Mouse (Mus musculus) heart, embryonic 10.5 days (tissue): ENCODE data around the gene Traip. TPM values are rescaled to one million over a fixed set of nuclear protein-coding genes. Genes with fewer than 3 reads are reported as not detected.
A peak's percentile ranks its signal among the peaks of the same experiment; 100 is the strongest.

Experiments used
- DNase-seq: peaks from one replicate; pipeline ENCODE4 v3.0.0-alpha.2; 2017; ENCODE audit warnings: low spot score
- H3K27ac ChIP-seq: fragments of 300-500 bp; sonication (generic); 2 replicates; pipeline ENCODE4 v1.5.1; 2016; ENCODE audit warnings: mild to moderate bottlenecking
- H3K27me3 ChIP-seq: fragments of 300-500 bp; sonication (generic); 2 replicates; pipeline ENCODE4 v1.6.1; 2016; ENCODE audit warnings: mild to moderate bottlenecking; ENCODE audit not compliant: poor library complexity, insufficient read depth, severe bottlenecking
- H3K36me3 ChIP-seq: fragments of 300-500 bp; sonication (generic); 2 replicates; pipeline ENCODE4 v1.6.1; 2016; ENCODE audit warnings: mild to moderate bottlenecking, moderate library complexity
- H3K4me1 ChIP-seq: fragments of 300-500 bp; sonication (generic); 2 replicates; pipeline ENCODE4 v1.6.1; 2016; ENCODE audit warnings: mild to moderate bottlenecking
- H3K4me3 ChIP-seq: fragments of 300-500 bp; sonication (generic); 2 replicates; pipeline ENCODE4 v1.5.1; 2016; ENCODE audit warnings: mild to moderate bottlenecking, moderate library complexity
- H3K9me3 ChIP-seq: fragments of 300-500 bp; sonication (generic); 2 replicates; pipeline ENCODE4 v1.6.1; 2016; ENCODE audit warnings: mild to moderate bottlenecking, moderate library complexity
- WGBS: fragments of 180-500 bp; shearing (Covaris S2); methylation state at CpG from one replicate; pipeline ENCODE4 v1.1.7; 2016; 5-methylcytosine and 5-hydroxymethylcytosine counted together
- polyA plus RNA-seq: library from polyadenylated mRNA; unstranded; fragments of >200 nt; fragmentation: Nextera tagmentation; extraction: Ambion mirVana; gene quantifications from 2 replicates; pipeline ENCODE4 v1.2.1, GENCODE M21; 2016

Traip gene
- polyA plus RNA-seq, 1 experiment from 2014 or later, result 30.8 TPM

DNA sequence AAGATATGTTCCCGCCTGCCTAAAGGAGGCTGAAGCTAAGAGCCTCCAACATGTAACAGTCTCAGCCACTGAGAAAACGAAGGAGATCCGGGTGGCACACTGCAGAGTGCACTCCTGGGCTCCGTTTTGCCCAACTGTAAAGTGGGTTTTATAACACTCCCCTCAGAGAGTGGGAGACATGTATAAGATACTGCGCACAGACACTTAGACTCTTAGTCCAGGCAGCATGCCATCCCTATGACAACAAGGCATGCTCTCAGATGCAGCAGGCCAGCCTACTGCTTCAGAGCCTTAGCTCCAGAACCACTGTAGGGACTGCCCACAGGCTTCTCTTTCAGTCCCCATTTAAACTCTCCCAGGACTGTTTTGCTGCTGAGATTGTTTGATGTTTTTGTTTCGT, 31.1 kb upstream of the Traip start:
- no peak overlapping the region for H3K4me3 ChIP-seq
- no peak for DNase-seq
- H3K27me3 ChIP-seq, result peaks cover 35% of the 10 kb centered on the region; the same call in 1 of the 2 replicates
- no peak overlapping the region for H3K27ac ChIP-seq
- 0 out of 2 replicates have a peak, but pooled peaks cover 4% of the 10 kb centered on the region for H3K36me3 ChIP-seq
- peaks cover 35% of the 10 kb centered on the region for H3K4me1 ChIP-seq
- 76% methylated on average over 6 of the region's 6 CpGs for WGBS
- H3K9me3 ChIP-seq, result no peaks in the 10 kb centered on the region

DNA sequence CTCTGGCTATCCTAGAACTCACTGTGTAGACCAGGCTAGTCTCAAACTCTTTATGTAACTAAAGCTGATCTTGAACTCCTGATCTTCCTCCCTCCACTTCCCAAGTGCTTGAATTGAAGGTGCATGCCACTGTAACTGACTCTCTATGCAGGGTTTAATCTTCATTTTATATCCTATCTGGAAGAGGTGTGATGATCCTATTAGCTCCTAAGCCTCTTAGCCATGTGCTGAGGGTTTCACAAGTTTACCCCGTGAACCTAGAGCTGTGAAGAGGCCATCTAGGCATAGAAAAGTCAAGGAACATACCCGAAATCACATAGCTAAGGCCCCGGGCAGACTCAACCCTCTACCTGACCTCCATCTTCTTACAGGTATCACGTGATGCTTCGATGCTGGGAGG, 30.5 kb upstream of the Traip start:
- peaks cover 38% of the 10 kb centered on the region; the same call in 1 of the 2 replicates for H3K27me3 ChIP-seq
- H3K9me3 ChIP-seq, result no peaks in the 10 kb centered on the region
- no peak overlapping the region for H3K4me3 ChIP-seq
- WGBS, result 73% methylated on average over 5 of the region's 5 CpGs
- H3K4me1 ChIP-seq, result peaks cover 41% of the 10 kb centered on the region
- no peak overlapping the region for H3K27ac ChIP-seq
- DNase-seq, result no peak
- 0 out of 2 replicates have a peak, but pooled peaks cover 4% of the 10 kb centered on the region for H3K36me3 ChIP-seq

GRCm38 (mm10) chr9:107923021-107923420, 26.9 kb upstream of the Traip start:
- DNase-seq, result no peak
- Histone ChIP-seq H3K36me3 (no peaks in the 10 kb centered on the region), H3K27me3 (peaks cover 17% of the 10 kb centered on the region; the same call in 1 of the 2 replicates), H3K27ac (no peak overlapping the region), H3K4me1 (peaks cover 55% of the 10 kb centered on the region), H3K9me3 (no peaks in the 10 kb centered on the region), H3K4me3 (no peak overlapping the region)
- WGBS, result 29% methylated on average over 7 of the region's 7 CpGs

DNA sequence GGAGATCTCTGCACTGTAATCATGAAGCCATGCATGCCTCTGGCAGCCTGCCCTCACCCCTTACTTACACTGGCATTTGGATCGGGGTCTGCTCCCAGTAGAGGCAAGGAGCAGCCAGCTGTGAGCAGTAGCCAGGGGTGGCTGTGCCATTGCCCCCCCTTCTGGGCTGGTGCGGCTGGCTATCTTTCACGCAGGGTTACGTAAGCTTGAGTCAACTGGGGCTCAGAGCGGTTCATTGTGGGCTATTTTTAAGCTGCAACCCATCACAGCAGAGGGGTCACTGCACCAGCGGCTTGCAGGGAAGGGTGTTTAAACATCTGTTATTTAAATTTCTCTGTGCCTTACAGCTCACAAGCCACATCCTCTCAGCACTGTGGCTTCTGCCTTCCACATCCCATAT, 26.0 kb upstream of the Traip start:
- DNase-seq, result no peak
- Histone ChIP-seq H3K9me3 (no peaks in the 10 kb centered on the region), H3K27ac (no peak overlapping the region), H3K27me3 (peaks cover 17% of the 10 kb centered on the region; the same call in 1 of the 2 replicates), H3K4me3 (no peak overlapping the region), H3K36me3 (no peaks in the 10 kb centered on the region), H3K4me1 (peaks cover 55% of the 10 kb centered on the region)
- 43% methylated on average over 6 of the region's 6 CpGs for WGBS

DNA sequence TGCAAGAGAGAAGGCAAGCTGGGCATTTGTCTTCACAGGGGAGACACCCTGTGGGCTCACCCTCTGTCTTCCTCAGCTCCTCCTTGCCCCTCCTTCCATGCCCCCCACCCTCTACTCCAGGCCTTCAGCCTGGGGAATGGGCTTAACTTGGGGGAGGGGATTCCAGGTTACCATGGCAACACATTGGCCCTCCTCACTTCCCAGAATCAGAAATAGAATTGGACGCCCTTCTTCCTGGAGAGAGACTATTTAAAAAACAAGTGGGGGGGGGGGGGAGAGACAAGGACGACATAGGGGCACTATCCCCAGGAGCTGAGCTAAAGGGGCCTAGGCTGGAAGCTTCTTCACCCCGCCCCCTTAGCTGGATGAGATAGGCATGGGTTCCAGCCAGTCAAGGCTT, 24.7 kb upstream of the Traip start:
- DNase-seq, result no peak
- WGBS, result 28% methylated on average over 3 of the region's 3 CpGs

DNA sequence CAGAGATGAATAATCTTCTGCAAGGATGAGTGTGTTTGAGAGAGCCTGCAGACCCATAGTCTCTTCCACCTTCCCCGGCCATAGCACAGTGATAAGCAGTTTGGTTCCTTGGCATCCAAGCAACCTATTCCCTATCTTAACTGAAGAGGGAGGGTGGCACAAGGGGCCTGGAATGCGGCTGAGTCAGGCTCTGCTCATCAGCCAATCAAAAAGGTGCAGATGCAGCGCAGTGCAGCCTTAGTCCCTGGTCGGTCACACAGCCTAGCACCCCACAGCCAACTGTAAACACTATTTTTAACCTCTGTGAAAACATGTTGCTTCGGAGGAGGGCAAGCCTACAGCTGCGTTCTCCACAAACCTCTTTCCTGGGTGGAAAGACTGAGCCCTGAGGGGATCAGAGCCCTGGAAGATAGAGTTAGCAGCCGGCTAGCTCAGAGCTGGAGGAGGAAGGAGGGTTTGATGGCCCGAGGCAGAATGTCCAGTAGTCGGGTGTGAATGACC, 23.0 kb upstream of the Traip start:
- Histone ChIP-seq H3K36me3 (no peaks in the 10 kb centered on the region), H3K27me3 (peaks cover 6% of the 10 kb centered on the region; the same call in 1 of the 2 replicates), H3K4me1 (peaks cover 47% of the 10 kb centered on the region), H3K27ac (no peak overlapping the region), H3K4me3 (no peak overlapping the region), H3K9me3 (no peaks in the 10 kb centered on the region)
- no peak for DNase-seq
- 25% methylated on average over 9 of the region's 9 CpGs for WGBS

More for the DNA sequence above, 24.7 kb upstream of the Traip start:
- no peaks in the 10 kb centered on the region for H3K9me3 ChIP-seq
- H3K4me1 ChIP-seq, result peaks cover 55% of the 10 kb centered on the region
- H3K36me3 ChIP-seq, result no peaks in the 10 kb centered on the region
- no peak overlapping the region for H3K4me3 ChIP-seq
- H3K27ac ChIP-seq, result peak overlapping the region; percentile 50
- H3K27me3 ChIP-seq, result peaks cover 17% of the 10 kb centered on the region; the same call in 1 of the 2 replicates

- no peaks in the 10 kb centered on the region for H3K36me3 ChIP-seq
- no peak for DNase-seq
- peak overlapping the region; percentile 12; the same call in 1 of the 2 replicates for H3K27ac ChIP-seq
- peaks cover 47% of the 10 kb centered on the region for H3K4me1 ChIP-seq
- no peaks in the 10 kb centered on the region for H3K9me3 ChIP-seq
- H3K4me3 ChIP-seq, result no peak overlapping the region
- peaks cover 6% of the 10 kb centered on the region; the same call in 1 of the 2 replicates for H3K27me3 ChIP-seq
- WGBS, result 65% methylated on average over 5 of the region's 5 CpGs
Observed at GRCm38 (mm10) chr9:107927749-107928148, 22.2 kb upstream of the Traip start.

DNA sequence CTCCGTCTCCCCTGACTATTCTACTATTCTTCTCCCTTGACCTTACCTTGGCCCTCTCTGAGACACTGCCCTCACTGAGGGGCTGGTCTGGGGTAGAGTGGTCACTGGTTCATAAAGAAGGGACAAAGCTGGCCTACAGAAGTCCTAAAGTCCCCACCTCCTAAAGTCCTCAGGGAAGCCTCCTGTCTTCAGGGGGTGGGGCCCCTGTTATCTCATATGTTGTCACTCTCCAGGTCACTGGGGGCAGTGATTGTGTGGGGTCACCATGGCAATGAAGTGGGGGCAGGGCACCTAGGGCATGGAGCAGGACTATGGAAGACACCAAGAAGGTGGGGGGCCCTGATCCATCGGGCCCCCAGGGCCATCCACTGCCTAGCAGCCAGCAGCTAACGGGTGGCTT, 21.8 kb upstream of the Traip start, which contains the start of gene Actl11:
Gene Actl11, plus strand, starts transcription at position 301 of the 400 bp plus-strand sequence.
- H3K4me3 ChIP-seq, result no peak within 1 kb of the TSS
- 67% methylated on average over 3 of the region's 3 CpGs for WGBS
- DNase-seq, result no peak
- H3K27ac ChIP-seq, result peak within 1 kb of the TSS; percentile 12; the same call in 1 of the 2 replicates
- H3K4me1 ChIP-seq, result peaks cover 47% of the 10 kb centered on the region
- H3K36me3 ChIP-seq, result no peaks in the 10 kb centered on the region
- no peaks in the 10 kb centered on the region for H3K9me3 ChIP-seq
- peaks cover 6% of the 10 kb centered on the region; the same call in 1 of the 2 replicates for H3K27me3 ChIP-seq

DNA sequence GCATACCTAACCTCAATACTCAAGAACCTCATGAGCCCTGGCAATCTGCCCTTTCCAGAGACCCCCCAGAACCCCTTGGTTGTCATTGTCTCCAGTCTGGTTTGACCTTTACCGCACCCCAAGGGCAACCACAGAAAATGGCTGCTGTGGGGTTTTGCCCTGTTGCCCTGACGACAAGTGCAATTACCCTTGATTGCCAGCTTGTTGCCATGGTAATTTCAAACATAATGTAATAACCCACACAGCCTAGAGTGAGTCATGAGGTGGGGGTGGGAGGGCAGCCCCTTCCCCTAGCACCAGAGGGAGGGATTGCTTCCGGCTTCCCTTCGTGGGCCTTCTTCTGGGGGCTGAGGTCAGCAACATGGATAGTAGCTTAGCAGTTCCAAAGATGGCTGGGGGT, 17.7 kb upstream of the Traip start:
- no peaks in the 10 kb centered on the region for H3K9me3 ChIP-seq
- no peak for DNase-seq
- H3K4me3 ChIP-seq, result no peak overlapping the region
- H3K4me1 ChIP-seq, result peaks cover 33% of the 10 kb centered on the region
- WGBS, result 88% methylated on average over 4 of the region's 4 CpGs
- H3K36me3 ChIP-seq, result no peaks in the 10 kb centered on the region
- H3K27me3 ChIP-seq, result peaks cover 37% of the 10 kb centered on the region
- no peak overlapping the region for H3K27ac ChIP-seq

DNA sequence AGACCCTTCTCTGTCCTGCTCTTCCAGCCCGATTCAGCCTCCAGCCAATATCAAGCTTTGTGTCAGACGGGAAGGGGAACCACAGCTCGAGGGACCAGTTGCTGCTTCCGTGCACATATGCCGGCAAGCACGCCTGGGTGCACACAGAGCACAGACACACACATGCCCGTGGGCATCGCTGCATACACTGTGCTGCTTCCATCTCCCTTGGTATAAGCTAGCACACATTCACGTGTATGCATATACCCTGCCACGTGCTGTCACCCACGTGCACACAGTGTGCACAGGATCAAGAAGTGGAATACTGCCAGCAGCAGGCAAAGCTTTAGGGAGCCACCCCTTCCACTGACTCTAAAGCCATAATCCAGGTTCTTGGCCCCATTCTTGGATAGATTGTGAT, 15.8 kb upstream of the Traip start:
- Histone ChIP-seq H3K9me3 (no peaks in the 10 kb centered on the region), H3K4me1 (peaks cover 14% of the 10 kb centered on the region), H3K36me3 (no peaks in the 10 kb centered on the region), H3K4me3 (no peak overlapping the region), H3K27ac (no peak overlapping the region), H3K27me3 (peaks cover 54% of the 10 kb centered on the region)
- no peak for DNase-seq
- WGBS, result 83% methylated on average over 11 of the region's 11 CpGs

DNA sequence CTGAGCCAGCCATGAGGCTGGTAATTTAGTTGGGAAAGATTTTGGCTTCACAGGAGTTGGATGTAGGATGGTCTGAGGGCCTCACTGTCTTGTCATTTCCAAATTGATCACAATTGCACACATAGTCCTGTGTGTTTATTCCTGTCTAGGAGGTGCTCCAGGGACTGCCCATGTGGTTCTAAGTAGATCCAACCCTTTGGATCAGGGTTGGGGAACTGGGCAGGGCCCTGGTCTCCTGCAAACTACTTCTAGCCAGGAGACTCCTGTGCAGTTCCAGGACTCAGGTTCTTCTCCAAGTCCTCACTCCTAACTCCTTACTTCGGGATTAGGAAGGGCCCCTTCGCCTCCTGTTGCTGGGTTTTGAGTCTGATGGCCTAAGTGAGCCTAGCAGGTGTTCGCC, 14.6 kb upstream of the Traip start, which contains the start of gene Camkv:
Gene Camkv, plus strand, starts transcription at position 301 of the 400 bp plus-strand sequence.
- 11% methylated on average over 3 of the region's 3 CpGs for WGBS
- peaks cover 63% of the 10 kb centered on the region for H3K27me3 ChIP-seq
- no peak for DNase-seq
- H3K27ac ChIP-seq, result peak within 1 kb of the TSS; percentile 74
- no peaks in the 10 kb centered on the region for H3K9me3 ChIP-seq
- peak within 1 kb of the TSS; percentile 68 for H3K4me3 ChIP-seq
- H3K4me1 ChIP-seq, result peaks cover 14% of the 10 kb centered on the region
- no peaks in the 10 kb centered on the region for H3K36me3 ChIP-seq

- Histone ChIP-seq H3K9me3 (no peaks in the 10 kb centered on the region), H3K4me3 (peak overlapping the region; percentile 68), H3K4me1 (peaks cover 18% of the 10 kb centered on the region), H3K27ac (peak overlapping the region; percentile 74), H3K36me3 (no peaks in the 10 kb centered on the region), H3K27me3 (peaks cover 66% of the 10 kb centered on the region)
- under 1% methylated on average over 41 of the region's 41 CpGs for WGBS
- DNase-seq, result no peak
Observed at GRCm38 (mm10) chr9:107935790-107936214, 14.1 kb upstream of the Traip start.

DNA sequence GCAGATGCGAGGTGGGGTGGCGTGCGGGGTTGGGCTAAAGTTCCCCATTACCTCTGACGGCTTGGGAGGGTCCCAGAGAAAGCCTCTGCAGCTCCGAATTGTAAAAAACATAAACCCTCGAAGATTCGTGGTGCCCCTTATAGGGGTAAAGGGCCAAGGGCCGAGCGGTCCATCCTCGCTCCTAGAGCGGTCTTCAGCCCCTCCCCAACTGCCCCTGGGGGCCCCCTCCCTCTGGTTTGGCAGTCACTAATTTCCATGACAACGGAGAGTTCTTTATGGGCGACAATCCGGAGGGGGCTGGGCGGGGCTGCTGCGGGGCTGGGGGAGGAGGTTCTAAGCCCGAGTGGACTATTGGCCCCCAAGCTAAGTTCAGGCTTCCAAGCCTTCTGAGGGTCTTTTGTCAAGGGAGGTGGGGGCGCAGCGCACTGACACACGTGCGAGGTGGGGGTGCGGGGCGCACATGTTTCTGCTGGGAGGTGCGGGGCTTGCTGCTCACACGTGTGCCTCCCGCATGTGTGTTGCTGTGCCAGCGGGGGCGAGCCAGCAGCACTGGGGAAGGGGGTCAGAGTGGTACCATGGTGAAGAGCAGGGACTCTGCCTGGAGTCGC, 13.6 kb upstream of the Traip start:
- DNase-seq, result no peak
- Histone ChIP-seq H3K36me3 (no peaks in the 10 kb centered on the region), H3K27me3 (peaks cover 70% of the 10 kb centered on the region), H3K9me3 (no peaks in the 10 kb centered on the region), H3K4me3 (peak overlapping the region; percentile 68), H3K27ac (peak overlapping the region; percentile 74), H3K4me1 (peaks cover 21% of the 10 kb centered on the region)
- WGBS, result 3% methylated on average over 29 of the region's 29 CpGs
